In the genomic region with DNA sequence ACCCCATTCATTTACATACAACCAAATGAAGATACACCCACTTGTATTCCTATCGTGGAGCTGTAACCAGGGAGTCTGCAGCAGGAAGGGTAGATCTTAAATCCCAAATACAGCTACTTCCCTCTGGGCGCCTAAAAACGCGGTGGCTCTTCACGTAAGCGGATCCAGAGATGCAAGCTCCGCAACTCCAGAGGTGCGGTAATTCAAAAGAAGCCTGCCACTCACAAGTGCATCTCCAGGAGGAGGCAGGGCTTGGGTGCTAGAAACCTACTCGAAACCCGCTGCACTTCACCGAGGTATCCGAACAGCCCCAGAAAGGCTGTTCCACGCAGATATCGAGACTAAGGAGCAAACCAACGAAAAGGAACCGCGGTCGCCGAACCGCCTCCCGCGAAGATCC, we compare ENCODE assay signal across 8 mouse cellular contexts. TPM values are rescaled to one million over a fixed set of nuclear protein-coding genes. Genes with fewer than 3 reads are reported as not detected.
DNase-seq lines count a peak whose midpoint lies in the region; ATAC-seq and TF ChIP-seq lines count a peak whose summit lies in the region.

No protein-coding gene starts in this region.

- under 1% methylated on average over 22 of the region's 22 CpGs for WGBS in cerebellum, adult 2 months
- WGBS in forebrain, embryonic 14.5 days, result 0% methylated on average over 22 of the region's 22 CpGs
- under 1% methylated on average over 22 of the region's 22 CpGs for WGBS in liver, embryonic 16.5 days (ENCODE audit: insufficient replicate concordance)

- peak overlapping the region; percentile 75 for H3K9ac ChIP-seq in CH12.LX (ENCODE audit: insufficient read depth, low read depth)
- peak overlapping the region; percentile 88 for H3K9ac ChIP-seq in forebrain, embryonic 14.5 days (ENCODE audit: low read length)
- H3K9ac ChIP-seq in liver, embryonic 16.5 days (ENCODE audit: low read depth, low read length), result peak overlapping the region; percentile 81

- H3K4me1 ChIP-seq in cerebellum, adult 2 months (ENCODE audit: control insufficient read depth, insufficient read depth, low read length), result no peaks in the 10 kb centered on the region; the same call in 1 of the 2 replicates
- peaks cover 3 to 10% of the 10 kb centered on the region in 2 experiments; a peak in 3 of 4 replicates for H3K4me1 ChIP-seq in CH12.LX (ENCODE audit: control insufficient read depth in 1 of 2, insufficient read depth in 2 of 2)
- no peaks in the 10 kb centered on the region for H3K4me1 ChIP-seq in forebrain, embryonic 14.5 days (ENCODE audit: control insufficient read depth, insufficient read depth, low read length)
- peaks cover 6% of the 10 kb centered on the region for H3K4me1 ChIP-seq in liver, embryonic 16.5 days (ENCODE audit: control insufficient read depth, low read depth, low read length)

- no peaks in the 10 kb centered on the region for H3K9me3 ChIP-seq in CH12.LX (replicated peaks; ENCODE audit: low read length)
- no peaks in the 10 kb centered on the region for H3K9me3 ChIP-seq in forebrain, embryonic 14.5 days (replicated peaks; ENCODE audit: control insufficient read depth, low read length)
- no peaks in the 10 kb centered on the region for H3K9me3 ChIP-seq in liver, embryonic 16.5 days (replicated peaks; ENCODE audit: control insufficient read depth, low read length)

- H3K36me3 ChIP-seq in CH12.LX (replicated peaks in 1 of 2; ENCODE audit: control insufficient read depth in 1 of 2, insufficient read depth in 1 of 2, low read length in 1 of 2), result no peaks in the 10 kb centered on the region
- no peaks in the 10 kb centered on the region for H3K36me3 ChIP-seq in forebrain, embryonic 14.5 days (ENCODE audit: control insufficient read depth, insufficient read depth, low read length)
- no peaks in the 10 kb centered on the region for H3K36me3 ChIP-seq in liver, embryonic 16.5 days (ENCODE audit: control insufficient read depth, insufficient read depth)

- peak; percentile 76; the same call in 1 of the 2 replicates for ATAC-seq in forebrain, embryonic 14.5 days
- peak; percentile 1 for ATAC-seq in liver, embryonic 16.5 days (ENCODE audit: low read depth)

- no peak for DNase-seq in cerebellum, adult 2 months
- DNase-seq in cerebellum, postnatal 4 days (ENCODE audit: low spot score in 2 of 2), result no peak
- DNase-seq in CH12.LX (ENCODE audit: extremely low read depth), result no peak
- no peak for DNase-seq in forebrain, embryonic 14.5 days (ENCODE audit: low spot score)
- DNase-seq in thymus, postnatal 10 days (ENCODE audit: low spot score in 2 of 2), result no peak
- no peak for DNase-seq in cerebellum, postnatal 14 days
- no peak for DNase-seq in left cerebral cortex, adult 18-20 months (ENCODE audit: low spot score in 2 of 2)

- peak overlapping the region; percentile 10; the same call in 1 of the 2 replicates for H3K27ac ChIP-seq in cerebellum, adult 2 months (ENCODE audit: insufficient read depth, low read length)
- H3K27ac ChIP-seq in CH12.LX (ENCODE audit: insufficient read depth, low read depth), result no peak overlapping the region
- H3K27ac ChIP-seq in forebrain, embryonic 14.5 days (ENCODE audit: low read depth, low read length), result peak overlapping the region; percentile 97
- peak overlapping the region; percentile 44; the same call in 1 of the 2 replicates for H3K27ac ChIP-seq in liver, embryonic 16.5 days (ENCODE audit: low read length)

- peak overlapping the region; percentile 98 for H3K4me2 ChIP-seq in CH12.LX (ENCODE audit: insufficient read depth, low read depth, poor library complexity, severe bottlenecking)
- H3K4me2 ChIP-seq in forebrain, embryonic 14.5 days (ENCODE audit: low read length), result peak overlapping the region; percentile 66
- H3K4me2 ChIP-seq in liver, embryonic 16.5 days (ENCODE audit: low read depth, low read length), result peak overlapping the region; percentile 98

- no peaks in the 10 kb centered on the region for H3K27me3 ChIP-seq in cerebellum, adult 2 months (ENCODE audit: control insufficient read depth, insufficient read depth, low read length)
- H3K27me3 ChIP-seq in CH12.LX (replicated peaks), result no peaks in the 10 kb centered on the region
- H3K27me3 ChIP-seq in forebrain, embryonic 14.5 days (replicated peaks; ENCODE audit: control insufficient read depth, insufficient read depth, low read length), result no peaks in the 10 kb centered on the region
- no peaks in the 10 kb centered on the region for H3K27me3 ChIP-seq in liver, embryonic 16.5 days (ENCODE audit: control insufficient read depth, insufficient read depth, low read depth, low read length)

- no peak for TF ChIP-seq POLR2A in cerebellum, adult 2 months (IDR thresholded peaks at IDR 0.05; ENCODE audit: borderline replicate concordance, insufficient read depth, low read length)
- no peak for TF ChIP-seq POLR2A in CH12.LX (IDR thresholded peaks at IDR 0.05; ENCODE audit: low read depth, low read length)

- no peaks in the 10 kb centered on the region for H3K79me2 ChIP-seq in CH12.LX (replicated peaks; ENCODE audit: control insufficient read depth, extremely low read depth, insufficient read depth, poor library complexity, severe bottlenecking)

- TF ChIP-seq RAD21 in CH12.LX (IDR thresholded peaks at IDR 0.05; ENCODE audit: low read depth, low read length), result no peak

- TF ChIP-seq CTCF in cerebellum, adult 2 months (IDR thresholded peaks at IDR 0.05; ENCODE audit: borderline replicate concordance, insufficient read depth, low read depth, low read length), result no peak
- no peak for TF ChIP-seq CTCF in CH12.LX (conservative IDR thresholded peaks at IDR 0.05 in 1 of 2, IDR thresholded peaks at IDR 0.05 in 1 of 2; ENCODE audit: low read depth in 2 of 2, low read length in 2 of 2)

- dilution Hi-C loops in CH12.LX (cut with MboI; ENCODE audit: extremely low pct_ligation_motif_present, extremely low pct_unique_long_range_greater_than_20kb, low sequenced_read_pairs), result no loop called here

- TF ChIP-seq EP300 in CH12.LX (IDR thresholded peaks at IDR 0.05; ENCODE audit: low read length), result no peak

- in situ Hi-C loops in CH12.LX (cut with MboI; ENCODE audit: low pct_ligation_motif_present, low pct_unique_long_range_greater_than_20kb, low sequenced_read_pairs), result no loop called here

- H3K4me3 ChIP-seq in cerebellum, adult 2 months (replicated peaks; ENCODE audit: insufficient read depth, low read depth, low read length), result peak overlapping the region; percentile 92
- peak overlapping the region; percentile 74 to 84 (median 78) for H3K4me3 ChIP-seq in CH12.LX (replicated peaks in 1 of 3; ENCODE audit: low read depth in 2 of 3, low read length in 2 of 3, poor library complexity in 1 of 3)
- H3K4me3 ChIP-seq in forebrain, embryonic 14.5 days (ENCODE audit: low read depth, low read length), result peak overlapping the region; percentile 64
- H3K4me3 ChIP-seq in liver, embryonic 16.5 days (ENCODE audit: low read depth, low read length), result peak overlapping the region; percentile 84

TF ChIP-seq in CH12.LX, 34 proteins besides CTCF, POLR2A, EP300 and RAD21:
- TF ChIP-seq JUN (IDR thresholded peaks at IDR 0.05; ENCODE audit: insufficient read depth, low read depth, low read length), result no peak
- TF ChIP-seq SIN3A (IDR thresholded peaks at IDR 0.05; ENCODE audit: low read length), result peak; percentile 64; the same call in 1 of the 2 replicates
TF ChIP-seq in CH12.LX: peak in this region for 1.

RNA-seq across cellular contexts. Expression of a gene that starts 0.3 kb away (rescaled TPM):
- polyA plus RNA-seq in cerebellum, adult 2 months (2012; rRNA removed), result 7.4 and 7.7 TPM in 2 replicates
- total RNA-seq in CH12.LX (2012; rRNA removed), result 1.3 and 1.7 TPM in 2 replicates
- 1.5 and 1.6 TPM in 2 replicates for total RNA-seq in CH12.LX (2014; rRNA removed)
- polyA plus RNA-seq in CH12.LX (2012; ENCODE audit: insufficient read length, low read depth), result 1.8 TPM in 2 replicates
- polyA plus RNA-seq in forebrain, embryonic 14.5 days (2014; fragmentation: Nextera tagmentation; extraction: Ambion mirVana), result 4.5 and 4.6 TPM in 2 replicates
- polyA plus RNA-seq in liver, embryonic 16.5 days (2015; fragmentation: Nextera tagmentation; extraction: Ambion mirVana), result 0.93 and 1.1 TPM in 2 replicates
- 10 to 100 TPM; 16.0 to 16.4 TPM for total RNA-seq in left cerebral cortex, adult 18-20 months (2021)

RNA-seq across cellular contexts. Expression of a gene that starts 36.0 kb away (rescaled TPM):
- 76.7 and 81.8 TPM in 2 replicates for polyA plus RNA-seq in cerebellum, adult 2 months (2012; rRNA removed)
- total RNA-seq in CH12.LX (2012; rRNA removed), result 113 and 121 TPM in 2 replicates
- 166 and 184 TPM in 2 replicates for total RNA-seq in CH12.LX (2014; rRNA removed)
- polyA plus RNA-seq in CH12.LX (2012; ENCODE audit: insufficient read length, low read depth), result 123 and 165 TPM in 2 replicates
- polyA plus RNA-seq in forebrain, embryonic 14.5 days (2014; fragmentation: Nextera tagmentation; extraction: Ambion mirVana), result 104 and 106 TPM in 2 replicates
- polyA plus RNA-seq in liver, embryonic 16.5 days (2015; fragmentation: Nextera tagmentation; extraction: Ambion mirVana), result 38.4 and 42.4 TPM in 2 replicates
- 10 to 100 TPM; 74.5 to 77.2 TPM for total RNA-seq in left cerebral cortex, adult 18-20 months (2021)

RNA-seq across cellular contexts. Expression of a gene that starts 55.3 kb away (rescaled TPM):
- 17.3 and 17.9 TPM in 2 replicates for polyA plus RNA-seq in cerebellum, adult 2 months (2012; rRNA removed)
- 36.5 and 39.1 TPM in 2 replicates for total RNA-seq in CH12.LX (2012; rRNA removed)
- total RNA-seq in CH12.LX (2014; rRNA removed), result 71.9 and 74.7 TPM in 2 replicates
- 46.0 and 47.3 TPM in 2 replicates for polyA plus RNA-seq in CH12.LX (2012; ENCODE audit: insufficient read length, low read depth)
- 93.3 and 101 TPM in 2 replicates for polyA plus RNA-seq in forebrain, embryonic 14.5 days (2014; fragmentation: Nextera tagmentation; extraction: Ambion mirVana)
- 6.0 and 6.3 TPM in 2 replicates for polyA plus RNA-seq in liver, embryonic 16.5 days (2015; fragmentation: Nextera tagmentation; extraction: Ambion mirVana)
- total RNA-seq in left cerebral cortex, adult 18-20 months (2021), result 10 to 100 TPM; 22.2 to 24.5 TPM

RNA-seq across cellular contexts. Expression of a gene that starts 55.5 kb away (rescaled TPM):
- 0.21 and 0.30 TPM in 2 replicates for polyA plus RNA-seq in cerebellum, adult 2 months (2012; rRNA removed)
- total RNA-seq in CH12.LX (2012; rRNA removed), result 0.29 and 0.30 TPM in 2 replicates
- total RNA-seq in CH12.LX (2014; rRNA removed), result 0.19 TPM in 1 of 2 replicates, not detected in the other
- 0.14 TPM in 1 of 2 replicates, not detected in the other for polyA plus RNA-seq in CH12.LX (2012; ENCODE audit: insufficient read length, low read depth)
- 0.10 and 0.18 TPM in 2 replicates for polyA plus RNA-seq in forebrain, embryonic 14.5 days (2014; fragmentation: Nextera tagmentation; extraction: Ambion mirVana)
- 0.04 and 0.11 TPM in 2 replicates for polyA plus RNA-seq in liver, embryonic 16.5 days (2015; fragmentation: Nextera tagmentation; extraction: Ambion mirVana)
- under 1 TPM; 0.16 to 0.28 TPM for total RNA-seq in left cerebral cortex, adult 18-20 months (2021)
